Mouse (Mus musculus) T-cell, adult 2 months (primary cell): ENCODE measurements around the gene Ccn1.

Experiments used
- DNase-seq: peaks from one replicate; pipeline ENCODE4 v3.0.0; 2022; ENCODE audit warnings: low spot score

The Ccn1 gene

GRCm38 (mm10) chr3:145650298-145651011 is 674 bp upstream of the Ccn1 start:
- no peak for DNase-seq

GRCm38 (mm10) chr3:145648991-145649851 is 560 bp downstream of the Ccn1 start:
- no peak for DNase-seq

GRCm38 (mm10) chr3:145648097-145648931 is 1.5 kb downstream of the Ccn1 start:
- DNase-seq = no peak

- no peak for DNase-seq
Observed at GRCm38 (mm10) chr3:145647416-145647815, 2.4 kb downstream of the Ccn1 start.

- DNase-seq = no peak
Observed at GRCm38 (mm10) chr3:145646666-145647065, 3.1 kb downstream of the Ccn1 start.

GRCm38 (mm10) chr3:145646009-145646408 is 3.8 kb downstream of the Ccn1 start:
- DNase-seq = no peak

GRCm38 (mm10) chr3:145645463-145645862 is 4.3 kb downstream of the Ccn1 start:
- no peak for DNase-seq

- no peak for DNase-seq
Observed at GRCm38 (mm10) chr3:145642861-145643260, 6.9 kb downstream of the Ccn1 start.

GRCm38 (mm10) chr3:145641878-145642277 is 7.9 kb downstream of the Ccn1 start:
- no peak for DNase-seq

GRCm38 (mm10) chr3:145641036-145641685 is 8.6 kb downstream of the Ccn1 start:
- DNase-seq = no peak

- DNase-seq = no peak
Observed at GRCm38 (mm10) chr3:145640583-145640982, 9.2 kb downstream of the Ccn1 start.

GRCm38 (mm10) chr3:145640170-145640569 is 9.6 kb downstream of the Ccn1 start:
- DNase-seq = no peak

- DNase-seq = no peak
Observed at GRCm38 (mm10) chr3:145634002-145634710, 15.6 kb downstream of the Ccn1 start.

GRCm38 (mm10) chr3:145632888-145633287 is 16.9 kb downstream of the Ccn1 start:
- DNase-seq = no peak

GRCm38 (mm10) chr3:145628643-145629042 is 21.1 kb downstream of the Ccn1 start:
- no peak for DNase-seq

- DNase-seq = no peak
Observed at GRCm38 (mm10) chr3:145627830-145628229, 22.0 kb downstream of the Ccn1 start.

GRCm38 (mm10) chr3:145626063-145626462 is 23.7 kb downstream of the Ccn1 start:
- DNase-seq = no peak

- DNase-seq = no peak
Observed at GRCm38 (mm10) chr3:145625546-145625945, 24.2 kb downstream of the Ccn1 start.

- DNase-seq = no peak
Observed at GRCm38 (mm10) chr3:145624786-145625185, 25.0 kb downstream of the Ccn1 start.

GRCm38 (mm10) chr3:145623047-145623446 is 26.7 kb downstream of the Ccn1 start:
- DNase-seq = no peak

- DNase-seq = no peak
Observed at GRCm38 (mm10) chr3:145621209-145621608, 28.6 kb downstream of the Ccn1 start.
